Mouse (Mus musculus): Measurements from ENCODE around the gene Ppp1r1a. TPM values are rescaled to one million over a fixed set of nuclear protein-coding genes. Genes with fewer than 3 reads are reported as not detected.

Ppp1r1a gene
- polyA plus RNA-seq, 1 experiment from 2014 or later, result 3.5 TPM

DNA sequence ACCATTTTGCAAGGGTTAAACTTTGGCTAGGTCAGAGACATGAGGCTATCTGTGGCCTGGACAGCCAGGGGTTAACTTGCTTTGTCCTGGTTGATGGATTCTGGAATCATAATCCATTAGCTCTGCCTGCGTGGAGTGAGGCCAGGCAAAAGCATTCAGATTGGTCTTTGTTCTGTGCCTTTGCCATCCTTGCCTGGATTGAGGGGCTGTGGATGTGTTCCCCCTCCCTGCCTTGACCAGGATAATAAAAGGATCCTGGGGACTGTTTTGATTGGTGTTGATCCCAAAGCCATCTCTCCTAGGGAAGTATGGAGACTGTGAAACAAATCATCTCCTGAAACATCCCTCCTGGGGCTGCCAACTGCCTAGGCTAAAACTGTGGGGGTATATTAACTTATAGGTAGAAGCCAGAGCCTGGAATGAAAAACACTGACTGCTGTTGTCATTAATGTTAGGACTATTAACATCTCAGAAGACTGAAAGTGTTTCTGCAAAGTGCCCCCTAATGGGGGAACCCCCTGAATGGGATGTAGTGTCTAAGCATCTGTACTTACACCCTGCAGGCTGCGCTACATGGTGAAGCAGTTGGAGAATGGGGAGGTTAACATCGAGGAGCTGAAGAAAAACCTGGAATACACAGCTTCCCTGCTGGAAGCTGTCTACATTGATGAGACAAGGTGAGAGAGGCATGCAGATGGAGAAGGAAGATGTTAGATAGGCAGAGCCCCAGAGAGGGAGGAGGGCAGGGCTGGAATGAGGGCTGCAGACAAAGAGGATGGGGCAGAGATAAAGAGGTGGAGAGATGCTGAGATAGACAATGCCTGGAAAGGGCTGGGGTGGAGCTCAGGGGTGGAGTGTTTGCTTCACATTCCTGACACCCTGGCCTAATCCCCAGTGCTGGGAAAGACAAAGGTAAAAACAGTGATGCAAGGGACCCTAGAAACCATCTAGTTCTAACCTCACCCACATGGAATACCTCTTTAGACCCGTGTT is 18.1 kb downstream of the Ppp1r1a start:
- no peaks in the 10 kb centered on the region for H3K9me3 ChIP-seq (ENCODE audit: low read length)
- DNase-seq (no peak), ATAC-seq (no peak)
- WGBS (ENCODE audit: insufficient replicate concordance), result 42% methylated on average over 4 of the region's 4 CpGs
- no peak overlapping the region for H3K9ac ChIP-seq (replicated peaks)
- TF ChIP-seq EP300 (IDR thresholded peaks at IDR 0.05; ENCODE audit: low read depth) (no peak), CTCF (IDR thresholded peaks at IDR 0.05; ENCODE audit: low read depth) (no peak)
- 0 out of 2 replicates have a peak, but pooled peaks cover 2% of the 10 kb centered on the region for H3K27me3 ChIP-seq (ENCODE audit: insufficient read depth, low read length)
- H3K4me2 ChIP-seq (ENCODE audit: low read depth, low read length), result no peak overlapping the region
- H3K27ac ChIP-seq (ENCODE audit: low read depth), result no peak overlapping the region
- H3K36me3 ChIP-seq (replicated peaks; ENCODE audit: insufficient read depth, low read length), result no peaks in the 10 kb centered on the region
- no peaks in the 10 kb centered on the region for H3K4me1 ChIP-seq (ENCODE audit: insufficient read depth)
- H3K4me3 ChIP-seq (ENCODE audit: low read depth, low read length), result no peak overlapping the region

DNA sequence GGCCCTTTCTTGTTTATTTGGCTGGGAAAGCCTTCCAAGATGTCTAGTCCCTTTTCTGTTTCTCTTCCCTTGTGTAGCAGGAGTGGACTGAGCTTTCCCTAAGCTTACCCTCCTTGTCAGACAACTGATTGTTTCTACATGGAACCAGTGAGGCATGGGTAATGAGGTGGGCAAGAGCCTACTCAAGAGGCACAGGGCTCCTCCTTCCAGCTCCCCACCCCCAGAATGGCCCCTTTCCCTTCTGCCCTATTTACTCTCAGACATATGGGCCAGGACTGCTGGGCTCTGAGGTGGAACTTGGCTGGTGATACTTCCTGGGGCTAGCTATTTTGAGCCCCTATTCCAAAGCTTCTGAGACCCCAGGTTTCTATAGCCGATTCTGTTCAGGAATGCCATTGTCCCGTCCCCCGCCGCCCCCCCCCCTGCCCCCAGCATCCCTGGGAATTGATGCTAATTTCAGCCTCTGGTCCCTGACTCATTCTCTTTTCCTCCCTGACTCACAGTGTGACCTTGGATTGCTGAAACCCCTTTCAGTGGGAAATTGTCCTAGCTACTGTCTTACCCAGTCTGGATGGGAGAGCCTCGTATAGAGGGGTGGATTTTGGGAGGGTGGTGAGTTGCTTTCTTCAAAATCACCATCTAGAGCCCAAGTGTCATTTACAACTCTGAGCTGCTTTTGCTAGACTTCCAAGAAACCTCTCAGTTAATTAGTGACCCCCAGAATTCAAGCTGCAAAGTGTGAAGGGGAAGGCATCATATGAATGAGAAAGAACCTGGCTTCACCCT is 19.0 kb downstream of the Ppp1r1a start:
- H3K4me3 ChIP-seq (ENCODE audit: low read depth, low read length), result no peak overlapping the region
- 0 out of 2 replicates have a peak, but pooled peaks cover 3% of the 10 kb centered on the region for H3K27me3 ChIP-seq (ENCODE audit: insufficient read depth, low read length)
- H3K4me1 ChIP-seq (ENCODE audit: insufficient read depth), result no peaks in the 10 kb centered on the region
- no peak overlapping the region for H3K27ac ChIP-seq (ENCODE audit: low read depth)
- no peak overlapping the region for H3K4me2 ChIP-seq (ENCODE audit: low read depth, low read length)
- WGBS (ENCODE audit: insufficient replicate concordance), result 33% methylated on average over 5 of the region's 5 CpGs
- DNase-seq, result no peak
- H3K36me3 ChIP-seq (replicated peaks; ENCODE audit: insufficient read depth, low read length), result no peaks in the 10 kb centered on the region
- no peak for ATAC-seq
- H3K9me3 ChIP-seq (ENCODE audit: low read length), result no peaks in the 10 kb centered on the region
- H3K9ac ChIP-seq (replicated peaks), result no peak overlapping the region
- TF ChIP-seq CTCF (IDR thresholded peaks at IDR 0.05; ENCODE audit: low read depth), result no peak
- no peak for TF ChIP-seq EP300 (IDR thresholded peaks at IDR 0.05; ENCODE audit: low read depth)

DNA sequence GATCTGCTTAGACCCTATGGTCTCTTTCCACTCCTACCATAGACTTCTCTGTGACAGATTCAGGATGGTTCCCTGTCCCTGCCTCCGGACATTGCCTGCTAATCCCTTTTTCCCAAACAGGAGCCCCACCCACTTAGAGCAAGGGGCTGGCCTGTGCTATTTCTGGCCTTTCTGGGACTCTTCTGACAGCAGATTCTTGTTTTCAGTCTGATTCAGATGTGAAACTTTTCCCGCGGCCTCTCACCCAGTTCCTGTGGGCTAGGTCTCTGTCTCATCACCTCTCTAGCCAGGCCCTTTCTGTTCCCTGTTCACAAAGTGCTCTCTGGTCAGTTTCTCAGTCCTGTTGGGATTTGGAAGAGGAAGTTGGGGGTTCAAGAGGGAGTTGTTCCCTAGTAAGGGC is 22.9 kb downstream of the Ppp1r1a start:
- H3K9me3 ChIP-seq (ENCODE audit: low read length), result no peaks in the 10 kb centered on the region
- TF ChIP-seq EP300 (IDR thresholded peaks at IDR 0.05; ENCODE audit: low read depth), result no peak
- TF ChIP-seq CTCF (IDR thresholded peaks at IDR 0.05; ENCODE audit: low read depth), result no peak
- H3K4me3 ChIP-seq (ENCODE audit: low read depth, low read length), result no peak overlapping the region
- 46% methylated on average over 3 of the region's 3 CpGs for WGBS (ENCODE audit: insufficient replicate concordance)
- no peak for DNase-seq
- H3K27ac ChIP-seq (ENCODE audit: low read depth), result no peak overlapping the region
- 0 out of 2 replicates have a peak, but pooled peaks cover 7% of the 10 kb centered on the region for H3K27me3 ChIP-seq (ENCODE audit: insufficient read depth, low read length)
- no peak for ATAC-seq
- H3K4me2 ChIP-seq (ENCODE audit: low read depth, low read length), result no peak overlapping the region
- H3K4me1 ChIP-seq (ENCODE audit: insufficient read depth), result no peaks in the 10 kb centered on the region
- H3K36me3 ChIP-seq (replicated peaks; ENCODE audit: insufficient read depth, low read length), result no peaks in the 10 kb centered on the region
- H3K9ac ChIP-seq (replicated peaks), result no peak overlapping the region

DNA sequence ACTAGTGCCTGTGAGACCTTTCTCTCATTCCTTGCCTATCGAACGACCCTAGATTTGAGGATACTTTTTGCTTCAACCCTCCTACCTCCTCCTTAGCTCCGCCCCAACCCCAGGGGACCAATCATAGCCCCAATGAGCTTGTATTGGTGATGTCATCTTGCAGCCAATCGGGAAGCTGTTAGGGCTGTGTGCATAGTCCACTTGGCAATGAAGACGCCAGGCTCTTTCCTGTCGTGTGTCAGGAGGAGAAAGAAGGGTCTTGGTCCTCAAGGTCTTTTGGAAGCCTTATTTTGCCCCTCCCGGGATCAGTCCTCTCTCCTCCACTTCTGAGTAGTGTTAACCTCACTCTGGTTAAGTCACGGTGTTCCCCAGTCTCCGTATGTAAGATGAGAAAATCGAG is 23.7 kb downstream of the Ppp1r1a start:
- H3K36me3 ChIP-seq (replicated peaks; ENCODE audit: insufficient read depth, low read length), result no peaks in the 10 kb centered on the region
- no peak for TF ChIP-seq EP300 (IDR thresholded peaks at IDR 0.05; ENCODE audit: low read depth)
- TF ChIP-seq CTCF (IDR thresholded peaks at IDR 0.05; ENCODE audit: low read depth), result no peak
- H3K4me3 ChIP-seq (ENCODE audit: low read depth, low read length), result no peak overlapping the region; the same call in 1 of the 2 replicates
- ATAC-seq (peak; percentile 73), DNase-seq (peak; percentile 40)
- no peak overlapping the region for H3K9ac ChIP-seq (replicated peaks)
- 0 out of 2 replicates have a peak, but pooled peaks cover 7% of the 10 kb centered on the region for H3K27me3 ChIP-seq (ENCODE audit: insufficient read depth, low read length)
- H3K4me2 ChIP-seq (ENCODE audit: low read depth, low read length), result peak overlapping the region; percentile 52
- 6% methylated on average over 10 of the region's 10 CpGs for WGBS (ENCODE audit: insufficient replicate concordance)
- no peak overlapping the region for H3K27ac ChIP-seq (ENCODE audit: low read depth)
- no peaks in the 10 kb centered on the region for H3K9me3 ChIP-seq (ENCODE audit: low read length)
- H3K4me1 ChIP-seq (ENCODE audit: insufficient read depth), result no peaks in the 10 kb centered on the region

DNA sequence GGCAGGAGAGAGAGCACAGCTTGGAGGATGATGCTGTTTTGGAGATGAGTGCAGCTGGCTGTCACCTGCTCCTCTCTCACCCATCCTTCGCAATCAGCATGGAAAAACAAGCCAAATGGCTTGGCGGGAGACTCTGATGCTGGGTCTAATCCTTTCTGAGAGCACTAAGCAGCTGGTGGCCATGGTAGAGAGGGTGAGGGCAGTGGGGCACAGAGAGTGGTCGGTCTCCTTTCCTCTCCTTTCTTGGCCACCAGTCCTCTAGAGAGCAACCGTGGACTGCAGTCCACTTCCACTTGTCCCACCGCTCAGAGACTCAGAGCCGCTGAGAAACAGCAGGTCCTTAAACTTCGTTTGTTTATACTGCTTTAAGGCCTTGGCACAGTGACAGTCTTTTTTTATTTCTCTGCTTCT is 24.2 kb downstream of the Ppp1r1a start:
- ATAC-seq (no peak), DNase-seq (no peak)
- H3K27me3 ChIP-seq (ENCODE audit: insufficient read depth, low read length), result 0 out of 2 replicates have a peak, but pooled peaks cover 7% of the 10 kb centered on the region
- H3K27ac ChIP-seq (ENCODE audit: low read depth), result no peak overlapping the region
- no peaks in the 10 kb centered on the region for H3K36me3 ChIP-seq (replicated peaks; ENCODE audit: insufficient read depth, low read length)
- 26% methylated on average over 7 of the region's 7 CpGs for WGBS (ENCODE audit: insufficient replicate concordance)
- H3K9me3 ChIP-seq (ENCODE audit: low read length), result no peaks in the 10 kb centered on the region
- H3K4me3 ChIP-seq (ENCODE audit: low read depth, low read length), result no peak overlapping the region
- TF ChIP-seq CTCF (IDR thresholded peaks at IDR 0.05; ENCODE audit: low read depth), result no peak
- no peak overlapping the region for H3K9ac ChIP-seq (replicated peaks)
- H3K4me2 ChIP-seq (ENCODE audit: low read depth, low read length), result peak overlapping the region; percentile 52
- H3K4me1 ChIP-seq (ENCODE audit: insufficient read depth), result no peaks in the 10 kb centered on the region

DNA sequence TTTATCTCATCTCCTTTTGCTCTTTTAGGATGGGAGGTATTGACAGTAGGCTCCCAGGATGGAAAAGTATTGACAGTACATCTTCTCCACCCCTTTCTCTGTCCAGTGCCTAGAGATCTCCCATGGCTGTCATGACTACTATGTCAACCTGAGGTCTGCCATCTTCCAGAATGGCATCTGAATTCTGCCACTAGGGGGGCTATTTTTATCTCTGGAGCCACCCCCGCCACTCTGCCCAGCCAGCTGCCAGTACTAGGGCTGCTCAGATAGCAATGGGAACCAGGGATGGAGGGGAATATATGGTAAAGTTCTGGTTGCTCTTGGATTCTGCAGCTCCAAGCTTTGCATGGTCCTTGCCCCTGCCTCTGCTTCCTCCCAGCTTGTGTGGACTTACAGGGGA is 26.2 kb downstream of the Ppp1r1a start:
- Histone ChIP-seq H3K9me3 (ENCODE audit: low read length) (no peaks in the 10 kb centered on the region), H3K4me3 (ENCODE audit: low read depth, low read length) (no peak overlapping the region), H3K9ac (replicated peaks) (no peak overlapping the region), H3K27me3 (ENCODE audit: insufficient read depth, low read length) (0 out of 2 replicates have a peak, but pooled peaks cover 7% of the 10 kb centered on the region), H3K36me3 (replicated peaks; ENCODE audit: insufficient read depth, low read length) (no peaks in the 10 kb centered on the region), H3K27ac (ENCODE audit: low read depth) (no peak overlapping the region), H3K4me1 (ENCODE audit: insufficient read depth) (no peaks in the 10 kb centered on the region), H3K4me2 (ENCODE audit: low read depth, low read length) (no peak overlapping the region)
- TF ChIP-seq CTCF (IDR thresholded peaks at IDR 0.05; ENCODE audit: low read depth), result no peak
- TF ChIP-seq EP300 (IDR thresholded peaks at IDR 0.05; ENCODE audit: low read depth), result no peak
- DNase-seq (no peak), ATAC-seq (no peak)
- WGBS (ENCODE audit: insufficient replicate concordance), result 38% methylated on average over 1 of the region's 1 CpGs

Data from liver, postnatal 0 days (tissue).